Mouse (Mus musculus): ENCODE measurements around the gene Mfsd2a. TPM values are rescaled to one million over a fixed set of nuclear protein-coding genes. Genes with fewer than 3 reads are reported as not detected.
A peak's percentile ranks its signal among the peaks of the same experiment; 100 is the strongest.

The Mfsd2a gene
- polyA plus RNA-seq, 1 experiment from 2014 or later = 16.0 TPM

- no peak for ATAC-seq (ENCODE audit: insufficient number of reproducible peaks, low FRiP score, low TSS enrichment, low read depth)
- WGBS = 71% methylated on average over 15 of the region's 15 CpGs
Observed at GRCm38 (mm10) chr4:122923392-122924344, 37.3 kb downstream of the Mfsd2a start.

GRCm38 (mm10) chr4:122922841-122923240 lies 38.1 kb downstream of the Mfsd2a start:
- WGBS = 38% methylated on average over 1 of the region's 1 CpGs
- Histone ChIP-seq H3K27ac (no peak overlapping the region), H3K4me2 (no peak overlapping the region), H3K9me3 (no peaks in the 10 kb centered on the region), H3K4me1 (no peaks in the 10 kb centered on the region), H3K4me3 (no peak overlapping the region), H3K27me3 (no peaks in the 10 kb centered on the region), H3K36me3 (no peaks in the 10 kb centered on the region), H3K9ac (no peak overlapping the region)
- no peak for ATAC-seq (ENCODE audit: insufficient number of reproducible peaks, low FRiP score, low TSS enrichment, low read depth)

More at GRCm38 (mm10) chr4:122923392-122924344, 37.3 kb downstream of the Mfsd2a start:
- Histone ChIP-seq H3K9me3 (no peaks in the 10 kb centered on the region), H3K36me3 (no peaks in the 10 kb centered on the region), H3K27me3 (no peaks in the 10 kb centered on the region), H3K4me3 (no peak overlapping the region), H3K4me1 (no peaks in the 10 kb centered on the region), H3K9ac (no peak overlapping the region), H3K27ac (peak overlapping the region; percentile 50; the same call in 1 of the 2 replicates), H3K4me2 (no peak overlapping the region)

GRCm38 (mm10) chr4:122915985-122916384 lies 45.0 kb downstream of the Mfsd2a start:
- H3K9ac ChIP-seq = no peak overlapping the region
- 0 out of 2 replicates have a peak, but pooled peaks cover 4% of the 10 kb centered on the region for H3K9me3 ChIP-seq
- WGBS = 80% methylated on average over 4 of the region's 4 CpGs
- H3K27me3 ChIP-seq = no peaks in the 10 kb centered on the region
- no peaks in the 10 kb centered on the region for H3K4me1 ChIP-seq
- no peak overlapping the region for H3K27ac ChIP-seq
- ATAC-seq (ENCODE audit: insufficient number of reproducible peaks, low FRiP score, low TSS enrichment, low read depth) = no peak
- no peak overlapping the region for H3K4me2 ChIP-seq
- H3K36me3 ChIP-seq = no peaks in the 10 kb centered on the region
- H3K4me3 ChIP-seq = no peak overlapping the region

GRCm38 (mm10) chr4:122914186-122914585 lies 46.8 kb downstream of the Mfsd2a start:
- Histone ChIP-seq H3K9me3 (0 out of 2 replicates have a peak, but pooled peaks cover 4% of the 10 kb centered on the region), H3K27ac (no peak overlapping the region), H3K36me3 (no peaks in the 10 kb centered on the region), H3K4me2 (no peak overlapping the region), H3K9ac (no peak overlapping the region), H3K4me3 (no peak overlapping the region), H3K4me1 (no peaks in the 10 kb centered on the region), H3K27me3 (no peaks in the 10 kb centered on the region)
- no peak for ATAC-seq (ENCODE audit: insufficient number of reproducible peaks, low FRiP score, low TSS enrichment, low read depth)
- WGBS = 56% methylated on average over 7 of the region's 7 CpGs

GRCm38 (mm10) chr4:122912613-122913012 lies 48.4 kb downstream of the Mfsd2a start:
- H3K4me1 ChIP-seq = no peaks in the 10 kb centered on the region
- no peak overlapping the region for H3K27ac ChIP-seq
- 74% methylated on average over 5 of the region's 5 CpGs for WGBS
- 0 out of 2 replicates have a peak, but pooled peaks cover 4% of the 10 kb centered on the region for H3K9me3 ChIP-seq
- ATAC-seq (ENCODE audit: insufficient number of reproducible peaks, low FRiP score, low TSS enrichment, low read depth) = no peak
- no peaks in the 10 kb centered on the region for H3K27me3 ChIP-seq
- no peak overlapping the region for H3K9ac ChIP-seq
- no peak overlapping the region for H3K4me3 ChIP-seq
- H3K4me2 ChIP-seq = no peak overlapping the region
- no peaks in the 10 kb centered on the region for H3K36me3 ChIP-seq

- Histone ChIP-seq H3K4me3 (no peak overlapping the region), H3K9ac (no peak overlapping the region), H3K9me3 (0 out of 2 replicates have a peak, but pooled peaks cover 4% of the 10 kb centered on the region), H3K27ac (no peak overlapping the region), H3K4me1 (no peaks in the 10 kb centered on the region), H3K36me3 (no peaks in the 10 kb centered on the region), H3K4me2 (no peak overlapping the region), H3K27me3 (no peaks in the 10 kb centered on the region)
- no peak for ATAC-seq (ENCODE audit: insufficient number of reproducible peaks, low FRiP score, low TSS enrichment, low read depth)
- 50% methylated on average over 6 of the region's 6 CpGs for WGBS
Observed at GRCm38 (mm10) chr4:122910577-122910976, 50.4 kb downstream of the Mfsd2a start.

GRCm38 (mm10) chr4:122909572-122910189 lies 51.3 kb downstream of the Mfsd2a start:
- no peaks in the 10 kb centered on the region for H3K27me3 ChIP-seq
- no peak for ATAC-seq (ENCODE audit: insufficient number of reproducible peaks, low FRiP score, low TSS enrichment, low read depth)
- no peaks in the 10 kb centered on the region for H3K4me1 ChIP-seq
- no peak overlapping the region for H3K4me2 ChIP-seq
- 0 out of 2 replicates have a peak, but pooled peaks cover 4% of the 10 kb centered on the region for H3K9me3 ChIP-seq
- no peak overlapping the region for H3K9ac ChIP-seq
- H3K27ac ChIP-seq = no peak overlapping the region
- no peaks in the 10 kb centered on the region for H3K36me3 ChIP-seq
- H3K4me3 ChIP-seq = no peak overlapping the region
- WGBS = 65% methylated on average over 12 of the region's 12 CpGs

- Histone ChIP-seq H3K27me3 (no peaks in the 10 kb centered on the region), H3K9me3 (no peaks in the 10 kb centered on the region), H3K9ac (no peak overlapping the region), H3K4me1 (no peaks in the 10 kb centered on the region), H3K36me3 (no peaks in the 10 kb centered on the region), H3K27ac (no peak overlapping the region), H3K4me3 (no peak overlapping the region), H3K4me2 (no peak overlapping the region)
- ATAC-seq (ENCODE audit: insufficient number of reproducible peaks, low FRiP score, low TSS enrichment, low read depth) = peak; percentile 52; the same call in 1 of the 2 replicates
- 33% methylated on average over 10 of the region's 10 CpGs for WGBS
Observed at GRCm38 (mm10) chr4:122905359-122905758, 55.6 kb downstream of the Mfsd2a start.

GRCm38 (mm10) chr4:122903709-122904108 lies 57.3 kb downstream of the Mfsd2a start:
- Histone ChIP-seq H3K4me2 (no peak overlapping the region), H3K4me3 (no peak overlapping the region), H3K9ac (no peak overlapping the region), H3K9me3 (no peaks in the 10 kb centered on the region), H3K36me3 (no peaks in the 10 kb centered on the region), H3K4me1 (no peaks in the 10 kb centered on the region), H3K27ac (no peak overlapping the region), H3K27me3 (no peaks in the 10 kb centered on the region)
- ATAC-seq (ENCODE audit: insufficient number of reproducible peaks, low FRiP score, low TSS enrichment, low read depth) = no peak
- 89% methylated on average over 3 of the region's 3 CpGs for WGBS

- WGBS = 20% methylated on average over 6 of the region's 6 CpGs
- Histone ChIP-seq H3K27me3 (no peaks in the 10 kb centered on the region), H3K4me1 (no peaks in the 10 kb centered on the region), H3K9ac (no peak overlapping the region), H3K4me2 (no peak overlapping the region), H3K4me3 (no peak overlapping the region), H3K9me3 (no peaks in the 10 kb centered on the region), H3K36me3 (no peaks in the 10 kb centered on the region), H3K27ac (no peak overlapping the region)
- no peak for ATAC-seq (ENCODE audit: insufficient number of reproducible peaks, low FRiP score, low TSS enrichment, low read depth)
Observed at GRCm38 (mm10) chr4:122902156-122902555, 58.8 kb downstream of the Mfsd2a start.

GRCm38 (mm10) chr4:122898313-122898712 lies 62.7 kb downstream of the Mfsd2a start:
- 12% methylated on average over 5 of the region's 5 CpGs for WGBS
- Histone ChIP-seq H3K4me2 (no peak overlapping the region), H3K9me3 (no peaks in the 10 kb centered on the region), H3K36me3 (no peaks in the 10 kb centered on the region), H3K27ac (no peak overlapping the region), H3K27me3 (no peaks in the 10 kb centered on the region), H3K4me3 (no peak overlapping the region), H3K9ac (no peak overlapping the region), H3K4me1 (no peaks in the 10 kb centered on the region)
- ATAC-seq (ENCODE audit: insufficient number of reproducible peaks, low FRiP score, low TSS enrichment, low read depth) = no peak

- Histone ChIP-seq H3K27ac (no peak overlapping the region), H3K9me3 (no peaks in the 10 kb centered on the region), H3K4me3 (no peak overlapping the region), H3K4me1 (no peaks in the 10 kb centered on the region), H3K27me3 (no peaks in the 10 kb centered on the region), H3K36me3 (no peaks in the 10 kb centered on the region), H3K9ac (no peak overlapping the region), H3K4me2 (no peak overlapping the region)
- no peak for ATAC-seq (ENCODE audit: insufficient number of reproducible peaks, low FRiP score, low TSS enrichment, low read depth)
- 66% methylated on average over 4 of the region's 4 CpGs for WGBS
Observed at GRCm38 (mm10) chr4:122897750-122898149, 63.2 kb downstream of the Mfsd2a start.
